Mouse (Mus musculus): ENCODE results near the gene Cd47.

DNA sequence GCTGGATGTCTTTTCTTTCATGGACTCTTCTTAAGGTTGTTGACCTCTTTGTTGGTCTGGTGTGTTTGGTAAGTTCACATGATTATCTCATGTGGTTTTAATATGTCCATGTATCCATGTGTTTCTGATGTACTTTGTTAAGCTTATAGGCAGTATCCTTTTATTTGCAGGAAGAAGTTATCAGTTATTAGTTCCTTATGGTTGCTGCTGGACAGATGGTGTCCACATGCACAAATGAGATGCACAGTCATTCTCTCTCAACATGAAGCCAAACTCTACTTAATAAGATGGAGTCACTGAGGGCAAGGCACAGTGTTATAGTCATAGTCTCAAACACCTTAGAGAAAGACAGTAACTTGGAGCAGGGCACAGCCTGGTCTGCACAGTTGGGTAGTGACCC lies 140.1 kb downstream of the Cd47 start:
- TF ChIP-seq CTCF (IDR thresholded peaks at IDR 0.05; ENCODE audit: low read depth): no peak
- TF ChIP-seq EP300 (optimal IDR thresholded peaks at IDR 0.05): no peak

All from stomach, postnatal 0 days (tissue).